Mouse (Mus musculus) spleen, adult 2 months (tissue): ENCODE measurements around the gene Sgcd.
"Not testable (repeated sequence)": the region's sequence is repeated elsewhere in the genome, so short reads cannot be mapped to it uniquely, and the experiment has no call there.

Experiments
- CTCF ChIP-seq: fragments of 200-500 bp; IDR thresholded peaks from 2 replicates; pipeline ENCODE4 v1.5.1; 2011; ENCODE audit warnings: mild to moderate bottlenecking, inconsistent platforms; ENCODE audit not compliant: insufficient read depth, insufficient read length, insufficient replicate concordance; ENCODE audit errors: extremely low read depth
- POLR2A ChIP-seq: fragments of 200-500 bp; IDR thresholded peaks from 2 replicates; pipeline ENCODE4 v1.6.1; 2011; ENCODE audit warnings: low read depth, low read length, inconsistent platforms

DNA sequence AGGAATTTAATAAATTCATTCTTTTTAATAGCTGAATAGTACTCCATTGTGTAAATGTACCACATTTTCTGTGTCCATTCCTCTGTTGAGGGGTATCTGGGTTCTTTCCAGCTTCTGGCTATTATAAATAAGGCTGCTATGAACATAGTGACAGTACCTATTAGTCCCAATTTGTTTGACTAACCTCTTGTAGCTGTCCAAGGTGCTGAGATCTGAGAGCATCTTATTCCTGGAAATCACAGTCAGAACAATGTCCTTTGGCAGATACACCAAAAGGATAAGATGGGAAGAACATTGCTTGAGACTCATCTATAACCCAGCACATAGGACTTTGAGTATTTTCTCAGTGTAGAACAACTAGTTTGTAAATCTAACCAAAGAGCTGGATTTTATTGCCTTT, 485.5 kb downstream of the Sgcd start:
- TF ChIP-seq POLR2A, CTCF: not testable (repeated sequence)
